Mouse (Mus musculus): ENCODE measurements around the gene Ptpn7. TPM values are rescaled to one million over a fixed set of nuclear protein-coding genes. Genes with fewer than 3 reads are reported as not detected.

Gene Ptpn7
- total RNA-seq, 2 experiments from 2014 or later: 1.4 TPM

- no peak for DNase-seq (ENCODE audit: low spot score in 2 of 2)
These were observed 4.5 kb upstream of the Ptpn7 start for GRCm38 (mm10) chr1:135128011-135128441.

GRCm38 (mm10) chr1:135128986-135129385, 3.5 kb upstream of the Ptpn7 start:
- DNase-seq (ENCODE audit: low spot score in 2 of 2): no peak

- no peak for DNase-seq (ENCODE audit: low spot score in 2 of 2)
These were observed 2.8 kb upstream of the Ptpn7 start for GRCm38 (mm10) chr1:135129543-135130183.

- DNase-seq (ENCODE audit: low spot score in 2 of 2): no peak
These were observed 2.0 kb upstream of the Ptpn7 start for GRCm38 (mm10) chr1:135130376-135131018.

- no peak for DNase-seq (ENCODE audit: low spot score in 2 of 2)
These were observed 1.5 kb upstream of the Ptpn7 start for GRCm38 (mm10) chr1:135131034-135131433.

GRCm38 (mm10) chr1:135131560-135131959, 940 bp upstream of the Ptpn7 start:
- no peak for DNase-seq (ENCODE audit: low spot score in 2 of 2)

- no peak for DNase-seq (ENCODE audit: low spot score in 2 of 2)
These were observed 431 bp downstream of the Ptpn7 start for GRCm38 (mm10) chr1:135132893-135133369.

GRCm38 (mm10) chr1:135133678-135134435, 1.4 kb downstream of the Ptpn7 start:
- DNase-seq (ENCODE audit: low spot score in 2 of 2): no peak

- no peak for DNase-seq (ENCODE audit: low spot score in 2 of 2)
These were observed 2.7 kb downstream of the Ptpn7 start for GRCm38 (mm10) chr1:135135111-135135787.

GRCm38 (mm10) chr1:135136500-135136899, 4.0 kb downstream of the Ptpn7 start:
- DNase-seq (ENCODE audit: low spot score in 2 of 2): peak in 1 of 2 experiments; percentile 38

GRCm38 (mm10) chr1:135139906-135140305, 7.4 kb downstream of the Ptpn7 start:
- no peak for DNase-seq (ENCODE audit: low spot score in 2 of 2)

- no peak for DNase-seq (ENCODE audit: low spot score in 2 of 2)
These were observed 10.0 kb downstream of the Ptpn7 start for GRCm38 (mm10) chr1:135142452-135142851.

GRCm38 (mm10) chr1:135143940-135144339, 11.4 kb downstream of the Ptpn7 start:
- no peak for DNase-seq (ENCODE audit: low spot score in 2 of 2)

GRCm38 (mm10) chr1:135146077-135146945, 13.8 kb downstream of the Ptpn7 start, which contains the start of gene Arl8a:
Gene Arl8a, plus strand, starts transcription at chr1:135146824.
- peak; percentile 53 to 67 for DNase-seq (ENCODE audit: low spot score in 2 of 2)

GRCm38 (mm10) chr1:135146946-135147701, 14.6 kb downstream of the Ptpn7 start:
- peak; percentile 68 to 73 for DNase-seq (ENCODE audit: low spot score in 2 of 2)

GRCm38 (mm10) chr1:135147702-135148058, 15.2 kb downstream of the Ptpn7 start:
- no peak for DNase-seq (ENCODE audit: low spot score in 2 of 2)

- no peak for DNase-seq (ENCODE audit: low spot score in 2 of 2)
These were observed 16.0 kb downstream of the Ptpn7 start for GRCm38 (mm10) chr1:135148476-135148875.

- DNase-seq (ENCODE audit: low spot score in 2 of 2): no peak
These were observed 16.5 kb downstream of the Ptpn7 start for GRCm38 (mm10) chr1:135148996-135149395.

- DNase-seq (ENCODE audit: low spot score in 2 of 2): no peak
These were observed 21.5 kb downstream of the Ptpn7 start for GRCm38 (mm10) chr1:135154011-135154410.
